Mouse (Mus musculus) embryonic facial prominence, embryonic 12.5 days (tissue): ENCODE results near the gene Ripor1. TPM values are rescaled to one million over a fixed set of nuclear protein-coding genes. Genes with fewer than 3 reads are reported as not detected.

Experiments
- microRNA counts: library from miRNA; unstranded; fragments of <30 nt; microRNA quantifications from one replicate; lab custom pipeline; 2017
- microRNA-seq: library from miRNA; unstranded; fragments of <30 nt; microRNA quantifications from one replicate; pipeline ENCODE4, GENCODE M21; 2017
- polyA plus RNA-seq: library from polyadenylated mRNA; unstranded; fragments of >200 nt; fragmentation: Nextera tagmentation; extraction: Ambion mirVana; gene quantifications from 2 replicates; pipeline ENCODE4 v1.2.1, GENCODE M21; 2016

Ripor1 gene
- polyA plus RNA-seq, 1 experiment from 2014 or later = 15.3 TPM

MicroRNA genes within 50 kb of the gene (microRNA counts, 519-probe panel; counts per million panel counts)
- 3,321 counts per million, percentile 72 among the panel's probes with 10 or more counts for microRNA mmu-miR-1966 (lab: Ali Mortazavi, UCI)

Small RNA genes within 50 kb of the gene (microRNA-seq; reads per million reads assigned to microRNA genes)
- not detected for gene Mir1966

Other genes with a start within 250 kb of the Ripor1 start
- gene Plekhg4, start 232.0 kb upstream of the Ripor1 start, polyA plus RNA-seq = 0.69 and 0.74 TPM in 2 replicates
- not detected in 2 replicates for gene Kctd19, start 191.8 kb upstream of the Ripor1 start, polyA plus RNA-seq
- gene Lrrc36, start 191.7 kb upstream of the Ripor1 start, polyA plus RNA-seq = 0.18 and 0.31 TPM in 2 replicates
- gene Tppp3, start 133.7 kb upstream of the Ripor1 start, polyA plus RNA-seq = 44.6 and 51.1 TPM in 2 replicates
- gene Zdhhc1, start 108.4 kb upstream of the Ripor1 start, polyA plus RNA-seq = 38.3 and 41.8 TPM in 2 replicates
- gene Hsd11b2, start 86.5 kb upstream of the Ripor1 start, polyA plus RNA-seq = 6.1 and 6.6 TPM in 2 replicates
- 75.4 and 84.3 TPM in 2 replicates for gene Atp6v0d1, start 39.2 kb upstream of the Ripor1 start, polyA plus RNA-seq
- gene Ctcf, start 31.3 kb downstream of the Ripor1 start, polyA plus RNA-seq = 138 and 152 TPM in 2 replicates
- gene Agrp, start 32.1 kb downstream of the Ripor1 start, polyA plus RNA-seq = 1.5 and 1.7 TPM in 2 replicates
- gene Carmil2, start 81.0 kb downstream of the Ripor1 start, polyA plus RNA-seq = 2.8 and 3.2 TPM in 2 replicates
- gene Acd, start 95.8 kb downstream of the Ripor1 start, polyA plus RNA-seq = 73.6 and 78.2 TPM in 2 replicates
- 18.2 and 19.1 TPM in 2 replicates for gene Pard6a, start 95.9 kb downstream of the Ripor1 start, polyA plus RNA-seq
- 0.14 TPM in 1 of 2 replicates, not detected in the other for gene 4933405L10Rik, start 102.4 kb downstream of the Ripor1 start, polyA plus RNA-seq
- 35.7 and 37.0 TPM in 2 replicates for gene Enkd1, start 103.0 kb downstream of the Ripor1 start, polyA plus RNA-seq
- gene Gfod2, start 153.4 kb downstream of the Ripor1 start, polyA plus RNA-seq = 30.2 and 33.7 TPM in 2 replicates
- gene Ranbp10, start 222.1 kb downstream of the Ripor1 start, polyA plus RNA-seq = 14.9 and 16.0 TPM in 2 replicates
- gene Tsnaxip1, start 222.5 kb downstream of the Ripor1 start, polyA plus RNA-seq = 0.43 TPM in 1 of 2 replicates, not detected in the other
- gene Cenpt, start 248.0 kb downstream of the Ripor1 start, polyA plus RNA-seq = 59.8 and 60.6 TPM in 2 replicates
- gene Thap11, start 249.9 kb downstream of the Ripor1 start, polyA plus RNA-seq = 84.6 and 86.8 TPM in 2 replicates